Mouse (Mus musculus): ENCODE measurements around the gene Uvrag.

Gene Uvrag

DNA sequence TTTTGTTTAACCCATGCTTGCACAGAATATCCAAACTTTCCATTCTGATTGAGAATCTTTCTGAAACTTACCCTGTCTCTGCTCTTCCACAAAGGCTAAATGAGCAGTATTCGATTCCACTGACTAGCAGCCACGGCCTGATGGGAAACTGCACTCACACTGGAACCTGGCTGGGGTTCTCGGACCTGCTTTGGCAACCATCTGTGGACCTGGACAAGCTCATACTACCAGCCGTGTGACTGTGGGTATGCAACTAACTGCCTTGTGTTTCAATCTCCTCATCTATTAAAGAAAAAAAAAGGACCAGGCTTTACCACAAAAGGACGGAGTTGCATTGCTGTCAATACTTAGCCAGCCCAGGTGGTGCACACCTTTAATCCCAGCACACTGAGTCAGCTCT is 80.5 kb downstream of the Uvrag start:
- DNase-seq (ENCODE audit: low read depth, low spot score): no peak

DNA sequence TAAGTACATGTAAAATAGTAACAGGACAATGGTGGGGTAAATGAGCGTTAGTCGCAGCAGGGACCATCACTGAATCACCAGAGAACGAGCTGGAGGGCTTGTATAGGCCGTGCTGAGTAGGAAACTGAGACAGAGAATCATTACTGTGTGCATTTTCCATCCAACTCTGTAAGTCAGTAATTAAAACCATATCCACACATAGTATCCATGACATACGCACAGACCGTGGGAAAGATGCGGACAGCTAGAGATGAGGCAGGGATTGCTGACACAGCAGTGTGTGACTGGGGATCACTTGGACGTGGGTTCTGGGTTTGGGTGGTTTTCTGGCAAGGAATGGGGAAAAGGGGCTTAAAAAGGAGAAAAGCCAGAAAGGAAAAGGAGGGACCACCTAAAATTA is 81.0 kb downstream of the Uvrag start:
- DNase-seq (ENCODE audit: low read depth, low spot score): no peak

- DNase-seq (ENCODE audit: low read depth, low spot score): no peak
These were observed 83.8 kb downstream of the Uvrag start for GRCm38 (mm10) chr7:99057053-99057630.

DNA sequence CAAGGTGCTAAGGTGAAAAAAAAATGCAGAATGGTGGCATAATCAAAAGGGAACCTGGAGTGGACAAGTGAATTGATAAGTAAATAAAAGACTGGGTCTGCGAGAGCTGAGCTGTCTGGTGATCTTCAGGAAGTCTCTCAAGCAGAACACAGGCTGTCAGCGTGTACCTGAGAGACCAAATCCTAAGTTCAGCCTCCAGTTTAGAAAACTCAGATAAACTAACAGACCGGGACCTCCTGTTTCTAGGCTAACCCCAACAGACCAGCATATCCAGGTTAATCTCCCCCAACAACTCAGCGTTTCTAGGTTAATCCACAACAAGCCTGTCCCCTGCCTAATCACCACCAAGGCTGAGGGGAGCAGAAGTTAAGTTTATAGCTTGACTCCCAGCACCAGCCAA is 87.3 kb downstream of the Uvrag start:
- no peak for DNase-seq (ENCODE audit: low read depth, low spot score)

GRCm38 (mm10) chr7:99052471-99053241 is 88.3 kb downstream of the Uvrag start:
- no peak for DNase-seq (ENCODE audit: low read depth, low spot score)

GRCm38 (mm10) chr7:99050882-99051281 is 90.1 kb downstream of the Uvrag start:
- no peak for DNase-seq (ENCODE audit: low read depth, low spot score)

GRCm38 (mm10) chr7:99049897-99050296 is 91.0 kb downstream of the Uvrag start:
- no peak for DNase-seq (ENCODE audit: low read depth, low spot score)

- DNase-seq (ENCODE audit: low read depth, low spot score): no peak
These were observed 94.3 kb downstream of the Uvrag start for GRCm38 (mm10) chr7:99046545-99047206.

- no peak for DNase-seq (ENCODE audit: low read depth, low spot score)
These were observed 95.4 kb downstream of the Uvrag start for GRCm38 (mm10) chr7:99045525-99045924.

DNA sequence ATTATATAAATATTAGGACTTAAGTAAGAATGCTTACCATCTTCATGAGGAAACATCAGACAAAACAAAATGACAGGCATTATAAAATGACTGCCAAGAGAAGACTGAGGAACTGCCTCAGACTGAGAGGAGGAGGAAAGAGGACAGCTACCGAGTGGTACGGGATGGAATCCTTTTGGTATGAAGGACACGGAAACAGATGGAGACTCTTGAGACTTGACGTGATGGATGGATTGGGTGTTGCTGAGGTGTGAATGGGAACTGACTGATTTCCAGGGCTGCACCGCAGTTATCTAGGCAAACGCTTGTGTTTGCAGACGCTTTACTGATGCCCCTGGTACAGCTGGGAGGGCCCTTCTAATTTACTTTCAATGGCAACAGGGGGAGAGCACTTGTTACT is 97.0 kb downstream of the Uvrag start:
- no peak for DNase-seq (ENCODE audit: low read depth, low spot score)

- DNase-seq (ENCODE audit: low read depth, low spot score): no peak
These were observed 97.6 kb downstream of the Uvrag start for GRCm38 (mm10) chr7:99043322-99043721.

GRCm38 (mm10) chr7:99041818-99042217 is 99.1 kb downstream of the Uvrag start:
- no peak for DNase-seq (ENCODE audit: low read depth, low spot score)

- no peak for DNase-seq (ENCODE audit: low read depth, low spot score)
These were observed 101.0 kb downstream of the Uvrag start for GRCm38 (mm10) chr7:99039912-99040311.

DNA sequence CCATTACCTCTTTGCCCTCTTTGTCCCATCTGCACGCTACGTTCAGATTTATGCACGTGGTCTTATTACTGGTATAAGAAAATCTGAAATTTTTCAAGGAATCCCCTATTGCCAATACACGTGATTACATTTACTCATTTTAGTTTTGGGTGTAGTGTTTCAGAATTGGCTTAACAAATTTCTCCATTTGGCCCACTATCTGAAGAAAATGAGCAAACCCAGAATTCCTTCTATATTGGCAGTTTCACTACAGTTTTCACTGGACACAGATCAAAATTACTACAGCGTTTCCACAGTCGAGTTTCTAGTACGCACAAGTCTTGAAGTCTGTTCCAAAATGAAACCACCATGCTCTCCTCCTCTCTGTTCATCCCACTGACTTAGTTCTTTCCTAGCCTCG is 104.7 kb downstream of the Uvrag start:
- DNase-seq (ENCODE audit: low read depth, low spot score): peak; percentile 40

DNA sequence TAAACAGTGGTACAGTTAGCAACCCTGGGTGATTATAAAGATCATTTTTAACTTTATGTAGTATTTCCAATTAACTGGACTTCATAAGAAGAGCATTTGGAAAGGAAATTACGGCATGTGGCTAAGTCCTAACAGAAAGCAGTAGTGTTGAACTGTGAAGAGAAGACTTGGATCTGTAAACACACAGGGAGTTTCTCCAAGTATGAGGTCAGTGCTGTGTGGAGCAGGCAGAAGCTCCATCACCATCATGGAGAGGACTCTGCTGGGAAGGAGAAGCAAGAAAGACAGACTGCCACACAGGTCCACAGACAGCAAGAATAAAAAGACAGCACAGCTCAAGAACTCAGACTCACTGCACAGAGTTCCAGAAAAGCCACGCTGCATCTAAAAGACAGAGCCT is 106.0 kb downstream of the Uvrag start:
- no peak for DNase-seq (ENCODE audit: low read depth, low spot score)

GRCm38 (mm10) chr7:99033838-99034237 is 107.1 kb downstream of the Uvrag start:
- DNase-seq (ENCODE audit: low read depth, low spot score): no peak

- DNase-seq (ENCODE audit: low read depth, low spot score): no peak
These were observed 107.6 kb downstream of the Uvrag start for GRCm38 (mm10) chr7:99033314-99033713.

- no peak for DNase-seq (ENCODE audit: low read depth, low spot score)
These were observed 108.9 kb downstream of the Uvrag start for GRCm38 (mm10) chr7:99032051-99032450.

DNA sequence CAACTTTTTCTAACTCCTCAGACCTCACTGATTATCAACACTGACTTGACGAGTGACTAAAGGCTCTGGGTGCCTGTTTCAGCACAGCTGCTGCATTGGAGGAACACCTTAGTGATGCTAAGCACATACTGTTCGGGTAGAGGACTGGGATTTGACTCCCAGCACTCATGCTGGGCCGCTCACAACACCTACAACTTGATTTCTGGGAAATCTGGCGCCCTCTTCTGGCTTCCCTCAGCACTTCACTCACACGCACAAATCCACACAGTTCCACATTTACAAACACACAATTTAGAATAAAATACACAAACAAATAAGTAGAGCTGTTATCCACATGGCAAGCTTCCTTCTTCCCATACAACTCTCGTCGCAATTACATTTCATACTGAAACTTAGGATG is 112.8 kb downstream of the Uvrag start:
- DNase-seq (ENCODE audit: low read depth, low spot score): no peak

GRCm38 (mm10) chr7:99027185-99027584 is 113.8 kb downstream of the Uvrag start:
- no peak for DNase-seq (ENCODE audit: low read depth, low spot score)

- DNase-seq (ENCODE audit: low read depth, low spot score): no peak
These were observed 115.0 kb downstream of the Uvrag start for GRCm38 (mm10) chr7:99025989-99026388.

- no peak for DNase-seq (ENCODE audit: low read depth, low spot score)
These were observed 115.7 kb downstream of the Uvrag start for GRCm38 (mm10) chr7:99025265-99025664.

DNA sequence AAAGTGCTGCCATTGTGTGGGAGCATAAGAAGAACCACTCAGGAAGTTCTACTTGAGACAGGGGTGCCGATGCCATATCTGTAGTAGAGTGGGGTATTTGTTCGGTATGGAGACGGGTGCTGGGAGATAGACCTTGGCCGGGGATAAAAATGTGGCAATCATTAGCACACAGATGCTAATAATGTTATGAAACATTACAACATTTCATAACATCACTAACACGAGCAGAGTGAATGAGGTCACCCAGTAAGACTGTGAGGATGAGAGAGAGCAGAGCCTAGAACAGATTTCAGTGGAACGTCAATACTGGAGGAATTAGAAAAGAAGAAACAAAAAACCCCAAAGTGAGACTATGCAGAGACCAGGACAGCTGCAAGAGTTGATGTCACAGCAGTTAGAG is 116.2 kb downstream of the Uvrag start:
- peak; percentile 34 for DNase-seq (ENCODE audit: low read depth, low spot score)
